Mouse (Mus musculus): ENCODE data around the gene Fnip2. TPM values are rescaled to one million over a fixed set of nuclear protein-coding genes. Genes with fewer than 3 reads are reported as not detected.

Gene Fnip2
- total RNA-seq, 2 experiments from 2014 or later = 42.9 to 46.9 TPM

GRCm38 (mm10) chr3:79434436-79434835 is 133.2 kb downstream of the Fnip2 start:
- intact Hi-C loops (cut with DNase I) = no loop called here
- DNase-seq = no peak

- intact Hi-C loops (cut with DNase I) = no loop called here
- DNase-seq = no peak
Observed at GRCm38 (mm10) chr3:79433593-79433992, 134.0 kb downstream of the Fnip2 start.

- no peak for DNase-seq
- intact Hi-C loops (cut with DNase I) = no loop called here
Observed at GRCm38 (mm10) chr3:79425441-79425840, 142.2 kb downstream of the Fnip2 start.

GRCm38 (mm10) chr3:79418921-79419320 is 148.7 kb downstream of the Fnip2 start:
- no peak for DNase-seq

GRCm38 (mm10) chr3:79416944-79417680 is 150.5 kb downstream of the Fnip2 start:
- intact Hi-C loops (cut with DNase I) = no loop called here
- DNase-seq = no peak

More at GRCm38 (mm10) chr3:79418921-79419320, 148.7 kb downstream of the Fnip2 start:
- intact Hi-C loops (cut with DNase I) = no loop called here

GRCm38 (mm10) chr3:79415929-79416328 is 151.7 kb downstream of the Fnip2 start:
- intact Hi-C loops (cut with DNase I) = no loop called here
- no peak for DNase-seq

GRCm38 (mm10) chr3:79415081-79415480 is 152.5 kb downstream of the Fnip2 start:
- DNase-seq = no peak
- intact Hi-C loops (cut with DNase I) = no loop called here

- DNase-seq = no peak
- intact Hi-C loops (cut with DNase I) = no loop called here
Observed at GRCm38 (mm10) chr3:79413492-79413891, 154.1 kb downstream of the Fnip2 start.

- DNase-seq = no peak
- intact Hi-C loops (cut with DNase I) = no loop called here
Observed at GRCm38 (mm10) chr3:79411666-79412065, 155.9 kb downstream of the Fnip2 start.

- intact Hi-C loops (cut with DNase I) = no loop called here
Observed at GRCm38 (mm10) chr3:79410629-79410995, 157.0 kb downstream of the Fnip2 start.

GRCm38 (mm10) chr3:79409927-79410628 is 157.5 kb downstream of the Fnip2 start:
- intact Hi-C loops (cut with DNase I) = no loop called here
- DNase-seq = no peak

More at GRCm38 (mm10) chr3:79410629-79410995, 157.0 kb downstream of the Fnip2 start:
- no peak for DNase-seq

- no peak for DNase-seq
- intact Hi-C loops (cut with DNase I) = no loop called here
Observed at GRCm38 (mm10) chr3:79408546-79408945, 159.1 kb downstream of the Fnip2 start.

Other genes starting within 250 kb of the Fnip2 start
- not detected for gene Gm17359, start 231.1 kb downstream of the Fnip2 start, total RNA-seq (2021)
- 10 to 100 TPM; 75.0 to 78.1 TPM for gene Ppid, start 23.5 kb upstream of the Fnip2 start, total RNA-seq (2021)
- 1 to 10 TPM; 1.6 to 2.5 TPM for gene 4930579G24Rik, start 61.3 kb upstream of the Fnip2 start, total RNA-seq (2021)
- 10 to 100 TPM; 27.0 to 30.0 TPM for gene Etfdh, start 61.7 kb upstream of the Fnip2 start, total RNA-seq (2021)
- gene Rxfp1, start 170.1 kb upstream of the Fnip2 start, total RNA-seq (2021) = 10 to 100 TPM; 27.1 to 27.5 TPM

Data from left cerebral cortex, postnatal 4 days (tissue).